Mouse (Mus musculus): ENCODE measurements around the gene Tomm40. TPM values are rescaled to one million over a fixed set of nuclear protein-coding genes. Genes with fewer than 3 reads are reported as not detected.

The Tomm40 gene
- polyA plus RNA-seq, 1 experiment from 2014 or later, result 171 TPM

DNA sequence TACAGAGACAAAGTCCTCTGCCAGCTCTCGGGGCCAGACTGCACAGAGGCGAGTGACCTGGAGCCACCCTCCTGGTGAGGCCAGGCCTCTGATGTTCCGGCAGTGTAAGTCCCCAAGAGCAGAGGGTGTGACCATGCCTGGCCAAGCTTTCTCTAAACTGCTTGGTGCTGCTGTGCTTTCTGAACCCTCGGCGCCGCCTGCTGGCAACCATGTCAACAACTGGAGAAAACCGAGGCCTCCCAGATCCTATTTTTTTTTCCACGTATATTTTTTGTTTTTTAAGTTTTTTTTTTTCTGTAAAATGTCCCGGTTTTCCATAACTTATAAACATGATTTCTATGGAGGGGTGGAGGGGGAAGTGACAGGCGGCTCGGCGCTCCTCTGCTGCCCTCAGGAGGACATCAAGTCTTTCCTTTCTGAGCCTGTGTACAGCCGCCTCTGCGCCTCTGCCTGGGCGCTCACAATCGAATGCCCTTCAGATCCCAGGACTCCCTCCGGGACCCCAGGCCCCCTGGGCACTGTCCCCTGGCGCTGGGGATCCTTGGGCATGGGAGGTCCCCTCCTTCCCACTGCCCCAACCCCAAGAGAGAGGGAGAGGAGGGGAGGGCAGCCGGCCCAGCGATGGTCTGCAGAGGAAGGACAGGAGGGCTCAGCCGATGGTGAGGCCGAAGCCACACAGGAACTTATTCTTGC, 14.0 kb downstream of the Tomm40 start:
- no peak for ATAC-seq (ENCODE audit: low FRiP score)

DNA sequence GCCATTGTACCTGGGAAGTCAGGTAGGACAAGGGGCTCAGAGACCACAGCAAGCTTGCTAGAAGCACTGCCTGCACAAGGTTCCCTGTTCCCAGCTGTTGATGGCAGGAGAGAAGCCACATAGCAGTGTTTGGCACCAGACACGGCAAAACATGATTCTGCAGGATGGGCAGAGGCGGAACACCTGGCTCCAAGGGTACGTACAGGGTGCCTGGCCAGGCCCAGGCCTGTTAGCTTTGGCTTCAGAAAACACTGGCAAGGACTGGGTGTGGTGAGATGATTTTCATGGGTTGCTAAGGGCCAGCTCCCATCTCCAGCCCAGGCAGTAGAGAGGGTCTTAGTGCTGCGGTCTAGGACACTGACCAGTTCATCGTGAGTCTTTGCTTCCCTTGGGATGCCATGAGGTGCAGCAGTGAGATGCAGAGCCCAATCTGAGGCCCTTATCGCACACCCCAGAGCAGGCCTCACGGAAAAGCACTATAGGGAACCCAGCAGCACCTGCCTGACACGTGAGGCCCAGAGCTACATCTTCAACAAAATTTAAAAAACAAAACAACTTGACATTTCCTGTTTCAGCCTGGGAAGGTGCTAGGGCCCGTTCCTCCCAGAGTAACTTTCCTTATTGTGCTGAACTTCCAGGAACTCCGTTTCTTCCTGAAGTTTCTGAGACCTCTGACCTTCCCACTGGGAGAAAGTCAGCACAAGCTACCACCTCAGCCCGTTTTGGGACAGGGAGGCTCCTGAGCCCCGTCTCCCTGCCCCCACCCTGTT, 14.8 kb downstream of the Tomm40 start:
- Histone ChIP-seq H3K4me2 (no peak overlapping the region), H3K9ac (replicated peaks) (no peak overlapping the region), H3K4me1 (peaks cover 30% of the 10 kb centered on the region), H3K27me3 (replicated peaks) (no peaks in the 10 kb centered on the region), H3K9me3 (replicated peaks) (no peaks in the 10 kb centered on the region), H3K4me3 (replicated peaks) (no peak overlapping the region), H3K27ac (replicated peaks) (peak overlapping the region; percentile 10; the same call in 1 of the 2 replicates), H3K36me3 (peaks cover 19% of the 10 kb centered on the region)
- 75% methylated on average over 12 of the region's 12 CpGs for WGBS
- no peak for ATAC-seq (ENCODE audit: low FRiP score)

More for the DNA sequence above, 14.0 kb downstream of the Tomm40 start:
- peaks cover 30% of the 10 kb centered on the region for H3K4me1 ChIP-seq
- H3K36me3 ChIP-seq, result peaks cover 19% of the 10 kb centered on the region
- 34% methylated on average over 22 of the region's 22 CpGs for WGBS
- no peak overlapping the region for H3K9ac ChIP-seq (replicated peaks)
- no peaks in the 10 kb centered on the region for H3K9me3 ChIP-seq (replicated peaks)
- H3K27ac ChIP-seq (replicated peaks), result peak overlapping the region; percentile 66
- no peak overlapping the region for H3K4me2 ChIP-seq
- H3K4me3 ChIP-seq (replicated peaks), result no peak overlapping the region
- no peaks in the 10 kb centered on the region for H3K27me3 ChIP-seq (replicated peaks)

DNA sequence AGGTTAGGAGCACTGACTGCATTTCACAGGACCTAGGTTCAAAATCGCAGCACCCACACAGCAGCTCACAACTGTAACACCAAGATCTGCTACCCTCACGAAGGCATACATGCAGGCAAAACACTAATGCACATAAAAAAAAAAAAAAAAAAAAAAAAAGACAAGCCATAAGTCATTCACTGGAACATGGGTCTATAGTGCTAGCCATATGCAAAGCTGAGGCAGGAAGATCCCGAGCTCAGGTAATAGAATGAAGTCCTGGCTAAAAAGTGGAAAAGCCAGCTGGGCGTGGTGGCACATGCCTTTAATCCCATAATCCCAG, 15.4 kb downstream of the Tomm40 start:
- peaks cover 30% of the 10 kb centered on the region for H3K4me1 ChIP-seq
- peaks cover 18% of the 10 kb centered on the region for H3K36me3 ChIP-seq
- no peaks in the 10 kb centered on the region for H3K27me3 ChIP-seq (replicated peaks)
- ATAC-seq (ENCODE audit: low FRiP score), result no peak
- no peak overlapping the region for H3K9ac ChIP-seq (replicated peaks)
- no peak overlapping the region for H3K4me3 ChIP-seq (replicated peaks)
- H3K4me2 ChIP-seq, result no peak overlapping the region
- peak overlapping the region; percentile 71; the same call in 1 of the 2 replicates for H3K27ac ChIP-seq (replicated peaks)
- WGBS, result 84% methylated on average over 4 of the region's 4 CpGs
- H3K9me3 ChIP-seq (replicated peaks), result no peaks in the 10 kb centered on the region

DNA sequence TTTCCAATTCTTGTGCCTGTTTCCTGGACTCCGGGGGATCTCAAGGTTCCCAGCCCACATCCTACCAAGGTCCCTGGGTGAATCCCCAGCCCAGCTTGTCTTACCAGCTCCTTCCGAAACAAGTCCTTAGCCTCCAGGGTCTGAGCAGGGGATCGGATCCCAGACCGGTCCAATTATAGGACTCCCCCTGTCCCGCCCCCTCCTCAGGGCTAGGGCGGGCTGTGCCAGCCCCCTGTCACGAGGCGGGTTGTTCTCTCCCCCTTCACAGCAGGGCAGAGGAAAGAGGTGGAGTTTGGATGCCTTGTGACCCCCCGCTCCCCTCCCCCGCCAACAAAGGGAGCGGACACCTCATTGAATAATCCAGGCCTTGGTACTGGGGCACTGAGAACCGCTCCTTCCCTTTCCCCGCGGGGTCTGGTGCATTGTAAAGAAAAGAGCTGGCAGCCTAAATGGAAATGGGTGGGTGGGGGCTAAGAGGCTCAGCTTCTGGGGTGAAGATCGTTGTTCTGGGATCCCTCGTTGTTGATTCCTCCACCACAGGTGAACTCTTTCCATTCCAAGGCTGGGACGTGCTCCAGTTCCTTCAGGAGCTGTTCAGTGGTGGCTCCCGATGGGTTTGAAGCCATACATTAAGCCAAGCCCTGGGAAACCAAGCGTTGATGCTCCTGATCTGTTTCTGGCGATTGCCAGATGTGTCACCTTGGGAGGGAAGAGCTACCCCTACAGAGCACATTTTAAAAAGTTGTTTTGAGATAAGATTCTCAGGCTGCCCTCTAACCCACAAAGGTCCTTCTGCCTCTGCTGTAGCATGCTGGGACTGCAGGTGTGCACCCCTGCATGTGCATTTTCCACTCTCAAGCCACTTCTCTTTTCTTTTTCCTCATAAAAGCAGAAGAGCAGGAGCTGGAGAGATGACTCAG, 16.1 kb downstream of the Tomm40 start, which contains the start of gene Apoe:
Gene Apoe (minus strand): TSS at position 282 of the 920 bp plus-strand sequence.
- no peaks in the 10 kb centered on the region for H3K27me3 ChIP-seq (replicated peaks)
- no peaks in the 10 kb centered on the region for H3K9me3 ChIP-seq (replicated peaks)
- peak within 1 kb of the TSS; percentile 38 for H3K9ac ChIP-seq (replicated peaks)
- peaks cover 14% of the 10 kb centered on the region; the same call in 1 of the 2 replicates for H3K36me3 ChIP-seq
- H3K27ac ChIP-seq (replicated peaks), result peak within 1 kb of the TSS; percentile 71
- H3K4me1 ChIP-seq, result peaks cover 30% of the 10 kb centered on the region
- WGBS, result under 1% methylated on average over 20 of the region's 20 CpGs
- H3K4me2 ChIP-seq, result peak within 1 kb of the TSS; percentile 60
- peak within 1 kb of the TSS; percentile 29 for H3K4me3 ChIP-seq (replicated peaks)
- peak; percentile 62 for ATAC-seq (ENCODE audit: low FRiP score)

DNA sequence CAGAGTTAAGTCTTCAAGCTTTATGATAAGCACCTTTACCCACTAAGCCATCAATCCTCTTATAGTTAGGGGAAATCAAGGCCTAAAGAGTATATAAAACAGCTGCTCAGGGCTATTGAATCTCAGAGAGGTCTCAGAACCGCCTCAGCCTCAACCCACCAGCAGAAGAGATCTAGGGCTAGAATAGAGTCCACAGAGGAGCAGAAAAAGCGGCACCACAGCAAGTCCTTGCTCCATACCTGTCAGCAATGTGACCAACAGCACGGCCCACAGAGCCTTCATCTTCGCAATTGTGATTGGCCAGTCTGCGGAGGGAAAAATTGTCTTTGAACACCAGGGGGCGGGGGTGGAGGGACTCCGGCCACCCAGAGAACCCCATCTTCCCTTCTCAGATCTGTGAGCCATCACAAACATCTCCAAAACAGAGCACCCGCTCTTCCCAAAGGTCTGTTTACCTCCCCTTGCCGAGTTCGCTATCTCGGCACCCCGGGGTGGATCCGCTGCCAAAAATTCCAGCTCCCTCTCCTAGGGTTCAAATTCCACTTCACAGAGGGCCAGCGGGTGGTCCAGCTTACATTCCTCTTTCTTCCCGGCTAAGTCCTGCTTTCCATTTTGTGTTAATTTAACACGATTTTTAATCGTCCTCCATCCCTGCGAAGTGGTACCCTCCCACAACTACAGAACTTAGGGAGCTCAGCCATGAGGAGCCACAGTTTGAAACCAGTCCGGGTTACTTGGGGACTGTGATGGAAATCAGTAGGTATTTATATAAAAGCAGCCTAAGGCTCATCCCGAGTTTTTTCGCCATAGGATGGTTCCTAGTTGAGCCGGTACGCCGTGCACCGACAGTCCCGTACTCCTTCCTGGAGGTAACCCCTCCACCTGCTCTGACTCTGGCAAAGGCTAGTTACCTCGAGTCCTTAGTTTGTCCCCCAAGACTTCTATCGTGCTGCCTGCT, 17.0 kb downstream of the Tomm40 start:
- Histone ChIP-seq H3K9me3 (replicated peaks) (no peaks in the 10 kb centered on the region), H3K4me3 (replicated peaks) (peak overlapping the region; percentile 29), H3K27me3 (replicated peaks) (no peaks in the 10 kb centered on the region), H3K9ac (replicated peaks) (peak overlapping the region; percentile 38), H3K4me1 (peaks cover 32% of the 10 kb centered on the region), H3K4me2 (peak overlapping the region; percentile 60), H3K27ac (replicated peaks) (peak overlapping the region; percentile 71), H3K36me3 (peaks cover 10% of the 10 kb centered on the region; the same call in 1 of the 2 replicates)
- no peak for ATAC-seq (ENCODE audit: low FRiP score)
- WGBS, result 4% methylated on average over 28 of the region's 28 CpGs

DNA sequence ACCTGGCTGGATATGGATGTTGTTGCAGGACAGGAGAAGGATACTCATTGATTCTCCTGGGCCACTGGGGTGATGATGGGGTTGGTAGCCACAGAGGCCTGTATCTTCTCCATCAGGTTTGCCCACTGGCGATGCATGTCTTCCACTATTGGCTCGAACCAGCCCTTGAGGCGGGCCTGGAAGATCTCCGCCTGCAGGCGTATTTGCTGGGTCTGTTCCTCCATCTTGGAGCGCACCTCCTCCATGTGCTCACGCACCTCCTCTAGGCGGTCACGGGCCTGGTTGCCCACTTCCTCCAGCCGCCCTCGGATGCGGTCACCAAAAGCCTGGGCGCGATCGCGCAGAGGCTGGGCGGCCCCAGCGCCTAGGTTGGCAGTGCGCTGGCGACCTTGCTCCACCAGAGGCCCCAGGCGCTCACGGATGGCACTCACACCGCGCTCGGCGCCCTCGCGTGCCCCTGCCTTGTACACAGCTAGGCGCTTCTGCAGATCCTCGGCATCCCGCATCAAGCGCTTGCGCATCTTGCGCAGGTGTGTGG, 18.8 kb downstream of the Tomm40 start:
- no peak for ATAC-seq (ENCODE audit: low FRiP score)

DNA sequence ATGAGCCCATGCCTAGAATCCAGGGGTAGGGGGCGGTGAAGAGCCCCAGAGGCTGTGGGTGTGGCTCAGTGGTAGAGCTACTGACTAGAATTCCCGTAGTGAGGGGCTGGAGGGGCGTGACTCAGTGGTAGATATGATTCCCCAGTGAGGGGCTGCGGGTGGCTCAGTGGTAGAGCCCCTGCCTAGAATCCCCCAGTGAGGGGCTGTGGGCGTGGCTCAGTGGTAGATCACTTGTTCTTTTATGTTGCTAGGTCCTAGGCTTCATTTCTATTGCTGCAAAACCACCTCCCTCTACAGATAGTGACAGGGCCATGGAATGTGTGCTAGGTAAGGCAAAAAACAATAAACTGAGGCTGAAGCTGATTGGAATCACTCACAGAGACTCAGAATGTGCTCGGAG, 19.4 kb downstream of the Tomm40 start:
- no peaks in the 10 kb centered on the region for H3K27me3 ChIP-seq (replicated peaks)
- H3K4me2 ChIP-seq, result no peak overlapping the region
- H3K9me3 ChIP-seq (replicated peaks), result no peaks in the 10 kb centered on the region
- 86% methylated on average over 6 of the region's 6 CpGs for WGBS
- no peak for ATAC-seq (ENCODE audit: low FRiP score)
- 0 out of 2 replicates have a peak, but pooled peaks cover 4% of the 10 kb centered on the region for H3K36me3 ChIP-seq
- no peak overlapping the region for H3K4me3 ChIP-seq (replicated peaks)
- H3K27ac ChIP-seq (replicated peaks), result no peak overlapping the region
- H3K4me1 ChIP-seq, result peaks cover 30% of the 10 kb centered on the region
- H3K9ac ChIP-seq (replicated peaks), result no peak overlapping the region

More for the DNA sequence above, 18.8 kb downstream of the Tomm40 start:
- Histone ChIP-seq H3K36me3 (0 out of 2 replicates have a peak, but pooled peaks cover 4% of the 10 kb centered on the region), H3K9me3 (replicated peaks) (no peaks in the 10 kb centered on the region), H3K27me3 (replicated peaks) (no peaks in the 10 kb centered on the region), H3K27ac (replicated peaks) (no peak overlapping the region), H3K4me3 (replicated peaks) (no peak overlapping the region), H3K4me1 (peaks cover 32% of the 10 kb centered on the region), H3K9ac (replicated peaks) (no peak overlapping the region), H3K4me2 (0 out of 2 replicates have a peak overlapping the region, but pooled peaks have one; percentile 60)
- 96% methylated on average over 34 of the region's 34 CpGs for WGBS

DNA sequence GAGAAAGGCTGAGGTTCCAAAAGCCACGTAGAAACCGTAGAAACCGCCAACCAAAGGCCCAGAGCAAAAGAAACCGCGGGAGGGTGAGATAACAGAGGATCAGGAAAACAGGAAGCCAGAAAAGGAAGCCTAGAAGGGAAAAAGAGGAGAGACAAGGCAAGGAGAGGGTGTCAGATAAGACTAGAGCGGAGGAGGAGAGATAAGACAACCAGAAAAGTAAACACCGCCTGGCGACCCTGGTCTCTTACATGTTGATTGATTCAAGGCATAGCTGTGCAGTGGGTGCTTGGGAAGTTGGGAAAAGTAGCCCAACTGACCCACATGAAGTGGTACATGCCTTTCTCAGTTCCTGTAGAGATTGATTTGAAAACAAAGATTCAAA, 20.0 kb downstream of the Tomm40 start:
- Histone ChIP-seq H3K36me3 (0 out of 2 replicates have a peak, but pooled peaks cover 4% of the 10 kb centered on the region), H3K9ac (replicated peaks) (no peak overlapping the region), H3K4me1 (peaks cover 28% of the 10 kb centered on the region), H3K27me3 (replicated peaks) (no peaks in the 10 kb centered on the region), H3K27ac (replicated peaks) (no peak overlapping the region), H3K4me2 (no peak overlapping the region), H3K9me3 (replicated peaks) (no peaks in the 10 kb centered on the region), H3K4me3 (replicated peaks) (no peak overlapping the region)
- WGBS, result 60% methylated on average over 8 of the region's 8 CpGs
- ATAC-seq (ENCODE audit: low FRiP score), result no peak

DNA sequence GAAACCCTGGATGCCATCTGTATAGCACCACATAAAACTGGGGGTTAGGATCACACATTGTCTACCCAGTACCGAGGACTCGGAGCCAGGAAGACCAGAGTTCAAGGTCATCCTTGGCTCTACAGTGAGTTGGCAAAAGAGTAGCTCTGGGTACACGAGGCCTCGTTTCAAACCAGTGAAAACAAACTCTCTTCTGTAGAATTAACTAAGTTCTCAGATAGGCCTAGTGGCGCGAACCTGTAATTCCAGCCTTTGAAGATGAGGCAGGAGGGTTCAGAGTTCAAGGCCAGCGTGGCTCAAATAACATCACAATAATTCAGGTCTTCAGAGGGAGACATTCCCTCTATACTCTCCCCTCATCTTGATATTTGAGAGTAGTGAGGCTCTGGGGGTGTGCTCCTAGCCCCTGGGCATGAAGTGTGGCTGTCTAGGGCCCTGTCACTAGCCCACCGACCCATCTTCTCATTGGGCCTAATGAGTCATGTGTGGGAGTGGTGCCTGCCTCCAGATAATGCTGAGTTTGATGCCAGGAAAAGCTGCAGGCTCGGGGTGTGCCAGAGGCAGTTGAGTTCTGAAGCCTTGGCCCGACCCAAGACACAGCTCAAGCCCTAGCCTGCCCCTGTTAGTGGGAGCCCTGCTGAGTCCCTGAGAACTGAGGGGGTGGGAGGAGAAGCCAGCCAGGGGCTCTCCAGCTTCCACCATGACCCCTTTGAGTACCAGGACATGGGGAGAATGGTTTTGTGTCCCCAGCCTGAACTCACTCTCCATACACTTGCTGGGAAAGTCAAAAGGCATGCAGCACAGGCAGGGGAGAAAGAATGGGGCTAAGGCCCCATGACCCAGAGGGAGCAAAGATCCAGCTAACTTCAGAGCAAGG, 20.7 kb downstream of the Tomm40 start:
- H3K4me2 ChIP-seq, result no peak overlapping the region
- H3K9me3 ChIP-seq (replicated peaks), result no peaks in the 10 kb centered on the region
- H3K36me3 ChIP-seq, result 0 out of 2 replicates have a peak, but pooled peaks cover 4% of the 10 kb centered on the region
- H3K4me3 ChIP-seq (replicated peaks), result no peak overlapping the region
- H3K9ac ChIP-seq (replicated peaks), result no peak overlapping the region
- no peaks in the 10 kb centered on the region for H3K27me3 ChIP-seq (replicated peaks)
- peaks cover 25% of the 10 kb centered on the region for H3K4me1 ChIP-seq
- no peak overlapping the region for H3K27ac ChIP-seq (replicated peaks)
- 89% methylated on average over 10 of the region's 10 CpGs for WGBS
- no peak for ATAC-seq (ENCODE audit: low FRiP score)
